Mouse (Mus musculus) cerebellum, adult 2 months (tissue): ENCODE results near the gene Ddhd1. TPM values are rescaled to one million over a fixed set of nuclear protein-coding genes. Genes with fewer than 3 reads are reported as not detected.

Experiments
- DNase-seq, 2 experiments: peaks; one replicate each; pipeline ENCODE4 v3.0.0; 2021
- H3K27ac ChIP-seq: fragments of 200-500 bp; 2 replicates; pipeline ENCODE4 v1.5.1; 2012; ENCODE audit warnings: low read length, control low read depth, inconsistent platforms; ENCODE audit not compliant: insufficient read depth
- H3K27me3 ChIP-seq: fragments of 200-500 bp; 2 replicates; pipeline ENCODE4 v1.6.1; 2012; ENCODE audit warnings: inconsistent platforms, mild to moderate bottlenecking, low read length, moderate library complexity; ENCODE audit not compliant: control insufficient read depth, insufficient read depth
- H3K4me1 ChIP-seq: fragments of 200-500 bp; 2 replicates; pipeline ENCODE4 v1.6.1; 2011; ENCODE audit warnings: low read length; ENCODE audit not compliant: control insufficient read depth, insufficient read depth
- H3K4me3 ChIP-seq: fragments of 200-500 bp; replicated peaks from 2 replicates; pipeline ENCODE3; 2011; ENCODE audit warnings: mild to moderate bottlenecking, low read depth, low read length, control low read depth; ENCODE audit not compliant: insufficient read depth
- CTCF ChIP-seq: fragments of 200-500 bp; IDR thresholded peaks from 2 replicates; pipeline ENCODE4 v1.5.1; 2011; ENCODE audit warnings: low read depth, mild to moderate bottlenecking, control low read depth, low read length, moderate library complexity, borderline replicate concordance; ENCODE audit not compliant: insufficient read depth
- POLR2A ChIP-seq: fragments of 200-500 bp; IDR thresholded peaks from 2 replicates; pipeline ENCODE4 v1.6.1; 2011; ENCODE audit warnings: low read length, control low read depth, borderline replicate concordance; ENCODE audit not compliant: insufficient read depth
- WGBS: fragments of 180-500 bp; shearing (Covaris S2); methylation state at CpG from one replicate; pipeline ENCODE4 v1.1.7; 2018; 5-methylcytosine and 5-hydroxymethylcytosine counted together
- polyA plus RNA-seq: library from polyadenylated mRNA; depleted of rRNA; stranded (reverse); fragments of >200 nt; gene quantifications from 2 replicates; pipeline ENCODE4 v1.2.3, GENCODE M21; 2012

The Ddhd1 gene
- polyA plus RNA-seq, 1 experiment, result 66.3 TPM

- TF ChIP-seq CTCF (no peak), POLR2A (no peak)
- no peak for DNase-seq
- Histone ChIP-seq H3K27me3 (no peaks in the 10 kb centered on the region), H3K27ac (no peak overlapping the region), H3K4me3 (no peak overlapping the region), H3K4me1 (peaks cover 24% of the 10 kb centered on the region)
- WGBS, result 90% methylated on average over 2 of the region's 2 CpGs
These were observed 4.2 kb downstream of the Ddhd1 start for GRCm38 (mm10) chr14:45653756-45654155.

- DNase-seq, result no peak
- Histone ChIP-seq H3K27me3 (no peaks in the 10 kb centered on the region), H3K4me1 (peaks cover 27% of the 10 kb centered on the region), H3K27ac (no peak overlapping the region), H3K4me3 (no peak overlapping the region)
- 46% methylated on average over 11 of the region's 11 CpGs for WGBS
- TF ChIP-seq POLR2A (no peak), CTCF (no peak)
These were observed 8.7 kb downstream of the Ddhd1 start for GRCm38 (mm10) chr14:45648999-45649818.

GRCm38 (mm10) chr14:45648144-45648543 is 9.8 kb downstream of the Ddhd1 start:
- Histone ChIP-seq H3K4me1 (peaks cover 28% of the 10 kb centered on the region), H3K27me3 (no peaks in the 10 kb centered on the region), H3K4me3 (no peak overlapping the region), H3K27ac (no peak overlapping the region)
- DNase-seq, result no peak
- WGBS, result 89% methylated on average over 3 of the region's 3 CpGs
- TF ChIP-seq CTCF (no peak), POLR2A (no peak)

GRCm38 (mm10) chr14:45647632-45648031 is 10.3 kb downstream of the Ddhd1 start:
- WGBS, result 85% methylated on average over 11 of the region's 11 CpGs
- Histone ChIP-seq H3K27me3 (no peaks in the 10 kb centered on the region), H3K27ac (no peak overlapping the region), H3K4me1 (peaks cover 28% of the 10 kb centered on the region), H3K4me3 (no peak overlapping the region)
- no peak for DNase-seq
- TF ChIP-seq POLR2A (no peak), CTCF (no peak)

GRCm38 (mm10) chr14:45647175-45647574 is 10.8 kb downstream of the Ddhd1 start:
- Histone ChIP-seq H3K4me1 (peaks cover 26% of the 10 kb centered on the region), H3K27me3 (no peaks in the 10 kb centered on the region), H3K27ac (no peak overlapping the region), H3K4me3 (no peak overlapping the region)
- DNase-seq, result no peak
- TF ChIP-seq CTCF (no peak), POLR2A (no peak)
- 83% methylated on average over 7 of the region's 7 CpGs for WGBS

GRCm38 (mm10) chr14:45644786-45645185 is 13.2 kb downstream of the Ddhd1 start:
- no peaks in the 10 kb centered on the region for H3K27me3 ChIP-seq
- H3K4me3 ChIP-seq, result no peak overlapping the region
- TF ChIP-seq POLR2A (no peak), CTCF (no peak)
- no peak overlapping the region for H3K27ac ChIP-seq
- WGBS, result 81% methylated on average over 1 of the region's 1 CpGs
- H3K4me1 ChIP-seq, result peaks cover 22% of the 10 kb centered on the region
- no peak for DNase-seq

GRCm38 (mm10) chr14:45644202-45644601 is 13.7 kb downstream of the Ddhd1 start:
- Histone ChIP-seq H3K4me1 (peaks cover 18% of the 10 kb centered on the region), H3K27ac (no peak overlapping the region), H3K4me3 (no peak overlapping the region), H3K27me3 (no peaks in the 10 kb centered on the region)
- TF ChIP-seq POLR2A (no peak), CTCF (no peak)
- no peak for DNase-seq
- WGBS, result 52% methylated on average over 7 of the region's 7 CpGs

- Histone ChIP-seq H3K27ac (no peak overlapping the region), H3K27me3 (no peaks in the 10 kb centered on the region), H3K4me3 (no peak overlapping the region), H3K4me1 (peaks cover 16% of the 10 kb centered on the region)
- 47% methylated on average over 3 of the region's 3 CpGs for WGBS
- DNase-seq, result no peak
- TF ChIP-seq CTCF (no peak), POLR2A (no peak)
These were observed 14.5 kb downstream of the Ddhd1 start for GRCm38 (mm10) chr14:45643461-45643860.
